Mouse (Mus musculus) MEL (cell line): ENCODE data around the gene Itgb2.

Experiments used
- CHD1 ChIP-seq: IDR thresholded peaks from 2 replicates; pipeline ENCODE4 v1.6.1; 2012; ENCODE audit warnings: low read depth, mild to moderate bottlenecking, inconsistent platforms, low read length, improper control_type of control experiment
- CHD2 ChIP-seq: IDR thresholded peaks from 2 replicates; pipeline ENCODE4 v1.6.1; 2011; ENCODE audit warnings: low read length, improper control_type of control experiment
- CTCF ChIP-seq, 3 experiments: IDR thresholded peaks in 2 of 3; conservative IDR thresholded peaks in 1 of 3; 2 replicates each; pipeline ENCODE4 v1.5.1; 2011 to 2012; ENCODE audit warnings: low read length in 3 of 3, low read depth in 2 of 3, mild to moderate bottlenecking in 2 of 3, improper control_type of control experiment in 1 of 3, inconsistent platforms in 1 of 3, mixed read lengths in 1 of 3, moderate library complexity in 1 of 3; ENCODE audit not compliant: control insufficient read depth in 1 of 3, insufficient read depth in 1 of 3, poor library complexity in 1 of 3, severe bottlenecking in 1 of 3
- ETS1 ChIP-seq: IDR thresholded peaks from 2 replicates; pipeline ENCODE4 v1.6.1; 2012; ENCODE audit warnings: low read depth, mild to moderate bottlenecking, inconsistent platforms, low read length, improper control_type of control experiment, moderate library complexity
- GATA1 ChIP-seq: IDR thresholded peaks from 2 replicates; pipeline ENCODE4 v1.6.1; 2011; ENCODE audit warnings: low read depth, low read length, improper control_type of control experiment
- MEF2A ChIP-seq: IDR thresholded peaks from 2 replicates; pipeline ENCODE4 v1.6.1; 2014; ENCODE audit warnings: low read depth, mild to moderate bottlenecking, inconsistent platforms, low read length, improper control_type of control experiment; ENCODE audit not compliant: poor library complexity, insufficient replicate concordance, severe bottlenecking; ENCODE audit errors: extremely low read depth
- MXI1 ChIP-seq: IDR thresholded peaks from 2 replicates; pipeline ENCODE4 v1.6.1; 2011; ENCODE audit warnings: mild to moderate bottlenecking, low read depth, low read length, improper control_type of control experiment
- NELFE ChIP-seq: IDR thresholded peaks from 2 replicates; pipeline ENCODE4 v1.6.1; 2011; ENCODE audit warnings: low read depth, low read length, improper control_type of control experiment
- POLR2A ChIP-seq, 2 experiments: IDR thresholded peaks; 2 replicates each; pipeline ENCODE4 v1.6.1; 2011 to 2012; ENCODE audit warnings: low read length in 2 of 2, mild to moderate bottlenecking in 2 of 2, control low read depth in 1 of 2, improper control_type of control experiment in 1 of 2, low read depth in 1 of 2, moderate library complexity in 1 of 2; ENCODE audit not compliant: control insufficient read depth in 1 of 2, insufficient read depth in 1 of 2, poor library complexity in 1 of 2
- POLR2AphosphoS5 ChIP-seq: IDR thresholded peaks from 2 replicates; pipeline ENCODE4 v1.6.1; 2012; ENCODE audit warnings: low read depth, borderline replicate concordance, mild to moderate bottlenecking, inconsistent platforms, low read length, moderate library complexity, mixed read lengths
- SIN3A ChIP-seq: IDR thresholded peaks from 2 replicates; pipeline ENCODE4 v1.6.1; 2012; ENCODE audit warnings: low read length, improper control_type of control experiment, inconsistent platforms
- SMC3 ChIP-seq: IDR thresholded peaks from 2 replicates; pipeline ENCODE4 v1.6.1; 2011; ENCODE audit warnings: low read depth, low read length, improper control_type of control experiment
- TCF12 ChIP-seq: IDR thresholded peaks from 2 replicates; pipeline ENCODE4 v1.6.1; 2014; ENCODE audit warnings: low read depth, mild to moderate bottlenecking, inconsistent platforms, low read length, improper control_type of control experiment, moderate library complexity
- ZC3H11A ChIP-seq: IDR thresholded peaks from 2 replicates; pipeline ENCODE4 v1.6.1; 2012; ENCODE audit warnings: low read depth, mild to moderate bottlenecking, inconsistent platforms, low read length, improper control_type of control experiment

GRCm38 (mm10) chr10:77566651-77567050 lies 36.6 kb downstream of the Itgb2 start:
- TF ChIP-seq TCF12: no peak
- TF ChIP-seq GATA1: no peak
- TF ChIP-seq CTCF (IDR thresholded peaks at IDR 0.05 in 2 of 3, conservative IDR thresholded peaks at IDR 0.05 in 1 of 3; ENCODE audit: control insufficient read depth in 1 of 3, insufficient read depth in 1 of 3, low read depth in 2 of 3, low read length in 3 of 3, poor library complexity in 1 of 3, severe bottlenecking in 1 of 3): peak; percentile 90 to 98 (median 97)
- no peak for TF ChIP-seq NELFE
- TF ChIP-seq POLR2A (IDR thresholded peaks at IDR 0.05; ENCODE audit: control insufficient read depth in 1 of 2, insufficient read depth in 1 of 2, low read depth in 1 of 2, low read length in 2 of 2, poor library complexity in 1 of 2): no peak
- peak; percentile 4; the same call in 1 of the 2 replicates for TF ChIP-seq ZC3H11A
- no peak for TF ChIP-seq MEF2A
- TF ChIP-seq ETS1: no peak
- no peak for TF ChIP-seq MXI1
- peak; percentile 75 for TF ChIP-seq SMC3
- TF ChIP-seq CHD1: no peak
- no peak for TF ChIP-seq POLR2AphosphoS5
- no peak for TF ChIP-seq SIN3A
- no peak for TF ChIP-seq CHD2
